Mouse (Mus musculus): Measurements from ENCODE around the gene 2610528A11Rik.
"Not testable (repeated sequence)": the region's sequence is repeated elsewhere in the genome, so short reads cannot be mapped to it uniquely, and the experiment has no call there.

Gene 2610528A11Rik

DNA sequence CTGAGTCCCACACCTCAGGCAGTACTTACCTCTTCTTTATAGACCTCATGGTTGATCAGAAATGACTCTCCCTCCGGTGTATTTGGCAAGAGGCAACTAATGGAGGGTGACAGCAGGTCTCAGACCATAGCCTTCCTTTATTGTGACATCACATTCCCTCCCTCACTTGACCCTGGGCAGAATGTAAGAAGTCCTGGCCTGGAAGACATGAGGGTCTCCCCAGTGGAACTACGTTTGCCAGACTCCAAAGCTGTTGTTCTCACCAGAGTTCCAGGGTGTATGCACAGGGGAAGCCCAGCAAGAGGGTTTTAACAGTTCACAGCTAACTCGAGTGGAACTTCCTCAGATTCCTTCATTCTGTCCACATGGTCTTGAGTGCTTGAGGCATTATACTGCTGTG is at the start of gene 2610528A11Rik:
2610528A11Rik (minus strand) TSS at position 101 of the 400 bp plus-strand sequence.
- no peak for DNase-seq (ENCODE audit: low spot score)

- peak; percentile 11 for DNase-seq (ENCODE audit: low spot score)
These were observed 49.6 kb upstream of the 2610528A11Rik start for GRCm38 (mm10) chr14:37163277-37163956.

DNA sequence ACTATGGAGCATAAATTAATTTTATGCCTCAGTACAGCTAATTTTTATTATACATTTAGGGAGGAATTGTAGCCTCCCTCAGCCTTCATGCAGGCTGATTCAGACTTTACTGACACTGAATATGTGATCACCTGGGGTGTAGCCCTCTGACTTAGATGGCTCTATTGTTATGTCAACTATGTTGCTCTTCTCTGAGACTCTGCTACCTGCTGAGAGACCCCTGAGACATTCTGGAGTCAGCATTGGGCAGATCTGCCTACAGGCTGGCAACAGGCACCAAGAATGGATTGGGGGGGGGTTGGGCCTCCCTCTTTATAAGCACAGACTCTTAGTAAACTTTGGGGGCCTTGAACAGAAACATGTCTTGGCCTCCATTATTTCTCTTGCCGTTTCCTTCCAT is 40.6 kb upstream of the 2610528A11Rik start:
- no peak for DNase-seq (ENCODE audit: low spot score)

DNA sequence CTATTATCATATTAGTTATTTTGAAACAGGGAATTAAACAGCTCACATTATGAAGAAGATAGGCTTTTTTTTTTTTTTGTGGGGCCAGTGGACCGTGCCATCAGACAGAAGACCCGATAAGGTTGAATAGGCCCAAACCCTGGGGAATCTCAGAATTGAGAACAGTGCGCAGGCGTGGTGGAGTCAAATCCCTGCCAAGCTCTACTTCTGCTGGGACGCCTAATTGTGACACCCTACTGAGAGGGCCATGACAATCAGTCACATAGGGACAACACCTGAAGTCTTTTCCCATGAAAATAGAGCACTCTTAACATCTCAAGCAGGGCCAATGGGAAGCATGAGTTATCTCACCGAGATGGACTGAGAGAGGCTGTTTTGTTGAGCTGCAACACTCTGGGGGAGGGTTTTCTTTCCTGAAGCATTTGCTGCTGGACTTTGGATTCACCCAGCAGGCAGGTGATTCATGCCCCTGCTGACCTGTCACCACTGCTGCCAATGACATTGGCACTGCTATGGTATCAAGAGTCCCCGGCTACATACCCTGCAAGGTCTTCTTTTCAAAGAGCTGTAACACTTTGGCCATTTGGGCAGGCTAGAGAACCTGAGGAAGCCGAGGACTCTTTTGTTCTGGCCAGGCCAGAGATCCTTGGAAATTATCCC is 25.4 kb upstream of the 2610528A11Rik start:
- DNase-seq (ENCODE audit: low spot score) = no peak

DNA sequence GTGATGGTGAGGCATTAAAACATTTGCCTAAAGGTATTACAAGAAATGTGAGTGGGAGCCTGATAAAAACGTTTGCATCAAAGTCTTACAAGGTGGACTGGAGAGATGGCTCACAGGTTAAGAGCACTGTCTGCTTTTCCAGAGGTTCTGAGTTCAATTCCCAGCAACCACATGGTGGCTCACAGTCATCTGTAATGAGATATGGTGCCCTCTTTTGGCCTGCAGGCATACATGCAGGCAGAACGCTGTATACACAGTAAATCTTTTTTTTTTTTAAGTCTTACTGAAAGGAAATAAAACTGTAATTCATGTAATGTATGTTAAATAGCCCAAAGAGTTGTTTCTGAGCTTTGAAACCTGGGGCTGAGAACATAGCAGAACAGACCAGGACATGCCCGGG is 23.8 kb upstream of the 2610528A11Rik start:
- not testable (repeated sequence) for DNase-seq (ENCODE audit: low spot score)

- DNase-seq (ENCODE audit: low spot score) = no peak
These were observed 22.3 kb upstream of the 2610528A11Rik start for GRCm38 (mm10) chr14:37136110-37136509.

GRCm38 (mm10) chr14:37135671-37136070 is 21.8 kb upstream of the 2610528A11Rik start:
- DNase-seq (ENCODE audit: low spot score) = no peak

GRCm38 (mm10) chr14:37135127-37135593 is 21.3 kb upstream of the 2610528A11Rik start, which contains the start of gene Ghitm:
Gene Ghitm (minus strand): TSS chr14:37135272.
- DNase-seq (ENCODE audit: low spot score) = peak; percentile 94

DNA sequence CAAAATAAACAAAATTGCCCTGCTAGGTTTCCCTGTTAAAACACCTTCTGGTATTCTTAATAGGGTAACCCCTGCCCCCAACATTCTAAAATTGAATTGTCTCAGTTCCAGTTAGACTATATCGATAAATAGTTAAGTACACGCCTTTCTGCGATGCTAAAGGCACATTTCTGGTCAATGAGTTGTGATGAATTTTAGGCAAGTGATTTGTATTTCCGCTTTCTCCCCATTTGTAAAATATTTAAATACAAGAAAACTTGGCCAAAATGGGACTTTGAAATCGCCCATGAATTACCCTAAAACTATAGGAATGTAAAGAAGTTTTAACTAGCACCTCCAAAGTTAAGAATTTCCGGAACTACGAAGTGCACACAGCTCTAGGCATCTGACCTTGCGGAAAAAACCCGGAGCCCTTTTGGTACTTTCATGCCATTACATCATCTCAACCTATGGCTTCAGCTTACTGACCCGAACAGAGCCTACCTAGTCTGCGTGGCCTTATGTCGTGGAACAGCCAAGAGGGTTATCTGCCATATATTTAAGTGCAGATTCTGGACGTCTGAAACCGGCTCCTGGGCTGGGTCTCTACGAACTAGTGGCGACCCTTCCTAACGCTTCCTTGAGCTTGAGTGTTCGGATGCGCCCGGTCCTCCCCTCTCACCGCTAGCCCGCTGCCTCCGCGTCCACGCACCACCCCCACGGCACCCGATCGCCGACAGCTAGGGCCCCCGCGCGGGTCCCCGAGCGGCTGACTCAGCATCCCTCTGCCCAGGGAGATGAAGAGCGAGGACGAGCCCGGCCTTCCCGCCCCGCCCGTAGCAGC is 20.7 kb upstream of the 2610528A11Rik start:
- DNase-seq (ENCODE audit: low spot score) = no peak

GRCm38 (mm10) chr14:37127652-37128051 is 13.8 kb upstream of the 2610528A11Rik start:
- DNase-seq (ENCODE audit: low spot score) = no peak

GRCm38 (mm10) chr14:37119233-37119632 is 5.4 kb upstream of the 2610528A11Rik start:
- no peak for DNase-seq (ENCODE audit: low spot score)

- no peak for DNase-seq (ENCODE audit: low spot score)
These were observed 891 bp downstream of the 2610528A11Rik start for GRCm38 (mm10) chr14:37112931-37113330.

GRCm38 (mm10) chr14:37111371-37111770 is 2.5 kb downstream of the 2610528A11Rik start:
- DNase-seq (ENCODE audit: low spot score) = no peak

DNA sequence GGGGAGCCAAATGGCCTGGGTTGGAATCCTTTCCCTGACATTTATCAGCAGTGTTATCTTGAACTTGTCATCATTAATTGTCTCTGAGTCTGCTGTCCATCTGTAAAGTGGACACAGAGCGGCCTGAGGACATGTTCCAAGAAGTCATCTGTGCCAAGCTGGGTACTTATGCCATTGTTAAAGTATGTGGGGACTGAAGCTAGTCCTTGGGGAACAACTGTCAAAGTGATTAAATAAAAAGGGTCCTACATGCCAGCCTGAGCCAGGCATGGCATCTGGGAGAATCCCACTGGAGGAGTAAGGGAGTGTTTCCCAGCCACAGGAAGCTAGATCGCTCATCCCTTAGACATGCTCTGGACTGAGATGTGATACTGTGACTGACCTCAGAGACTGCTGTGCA is 3.4 kb downstream of the 2610528A11Rik start:
- no peak for DNase-seq (ENCODE audit: low spot score)

GRCm38 (mm10) chr14:37109975-37110374 is 3.8 kb downstream of the 2610528A11Rik start:
- no peak for DNase-seq (ENCODE audit: low spot score)

DNA sequence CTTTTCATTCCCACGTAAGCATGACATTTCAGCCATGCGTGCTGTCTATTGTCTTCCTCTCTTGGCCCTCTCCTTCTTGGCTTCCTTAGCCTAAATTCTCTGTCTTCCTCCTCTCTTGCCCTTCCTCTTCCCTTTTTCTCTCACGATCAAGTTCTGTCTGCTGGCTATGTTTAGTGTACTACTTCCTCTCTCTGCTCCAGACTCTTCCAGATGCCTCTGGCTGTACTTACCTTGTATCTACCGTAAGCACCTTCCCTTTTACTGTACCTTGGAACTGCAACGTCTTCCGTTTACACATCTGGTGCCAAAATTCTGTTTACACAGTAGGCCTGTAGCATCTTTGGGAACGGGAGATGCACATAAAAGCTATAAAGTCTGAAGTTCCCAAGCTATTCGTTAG is 4.4 kb downstream of the 2610528A11Rik start:
- no peak for DNase-seq (ENCODE audit: low spot score)

GRCm38 (mm10) chr14:37105846-37106245 is 8.0 kb downstream of the 2610528A11Rik start:
- no peak for DNase-seq (ENCODE audit: low spot score)

DNA sequence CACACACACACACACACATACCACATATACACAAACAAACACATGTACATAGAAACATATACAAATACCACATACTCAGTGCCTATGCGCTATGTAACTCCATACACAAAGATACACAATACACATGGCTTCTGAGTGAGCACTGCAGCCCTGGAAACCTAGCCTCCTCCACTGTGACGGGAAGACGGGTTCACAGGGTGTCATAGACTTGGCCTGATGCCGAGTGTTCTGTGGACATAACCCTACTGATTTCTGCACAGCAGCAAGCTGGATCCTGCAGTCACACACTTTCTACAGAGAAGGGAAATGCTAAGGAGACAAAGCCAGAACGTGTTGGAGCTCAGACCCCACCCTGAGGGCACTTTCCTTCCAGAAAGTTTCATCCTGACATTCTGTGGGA is 9.1 kb downstream of the 2610528A11Rik start:
- no peak for DNase-seq (ENCODE audit: low spot score)

GRCm38 (mm10) chr14:37102484-37102883 is 11.3 kb downstream of the 2610528A11Rik start:
- no peak for DNase-seq (ENCODE audit: low spot score)

- no peak for DNase-seq (ENCODE audit: low spot score)
These were observed 12.3 kb downstream of the 2610528A11Rik start for GRCm38 (mm10) chr14:37101531-37101930.

- DNase-seq (ENCODE audit: low spot score) = no peak
These were observed 15.8 kb downstream of the 2610528A11Rik start, which contains the start of gene Cdhr1 for GRCm38 (mm10) chr14:37097956-37098530. Gene Cdhr1 (minus strand): TSS chr14:37098347.

GRCm38 (mm10) chr14:37095556-37095955 is 18.3 kb downstream of the 2610528A11Rik start:
- no peak for DNase-seq (ENCODE audit: low spot score)

Data from spleen, adult 12 weeks (tissue).